Mouse (Mus musculus) inflammation-experienced regulatory T-cells, adult 6 months (primary cell): Measurements from ENCODE around the gene Plekhm1. TPM values are rescaled to one million over a fixed set of nuclear protein-coding genes. Genes with fewer than 3 reads are reported as not detected.

ENCODE experiments used
- ATAC-seq: one replicate; pipeline ENCODE4 v1.8.0; 2017
- polyA plus RNA-seq, 3 experiments: library from polyadenylated mRNA; unstranded; fragments of 100-300 nt; shearing (Covaris generic); gene quantifications; one replicate each; pipeline ENCODE4 v1.2.1; 2017

The Plekhm1 gene
- polyA plus RNA-seq, 3 experiments from 2014 or later, result 9.0 to 11.9 (median 10.0) TPM

GRCm38 (mm10) chr11:103394025-103394424 lies 18.5 kb downstream of the Plekhm1 start:
- ATAC-seq, result no peak

DNA sequence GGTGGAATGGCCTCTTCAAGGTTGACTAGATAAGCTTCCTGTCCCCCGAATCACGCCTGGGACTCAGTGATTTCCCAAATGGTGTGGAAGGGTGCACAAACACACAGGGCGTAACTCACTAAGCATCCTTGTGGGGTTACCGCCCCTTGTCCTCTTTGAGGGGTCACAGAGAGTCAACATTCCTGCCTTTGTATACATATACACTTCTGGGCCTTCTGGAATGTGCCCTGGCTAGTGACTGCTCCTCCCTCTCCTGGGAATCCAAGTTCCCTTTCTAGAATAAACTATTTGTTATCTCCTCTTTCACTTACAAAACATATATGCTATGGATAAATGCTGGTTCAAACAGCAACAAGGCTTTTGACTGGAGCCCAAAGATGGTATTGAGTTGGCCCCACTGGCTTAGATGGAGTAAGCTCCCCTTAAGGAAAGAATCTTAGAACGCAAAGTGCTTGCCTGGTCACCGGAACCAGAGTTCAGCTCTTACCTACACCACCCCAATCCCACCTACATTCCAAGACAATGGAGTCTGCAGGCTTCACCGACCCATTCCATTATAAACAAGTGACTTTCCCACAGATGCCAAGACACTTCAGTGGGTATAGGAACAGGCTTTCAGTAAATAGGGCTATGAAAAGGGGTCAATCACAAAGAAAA lies 24.5 kb downstream of the Plekhm1 start:
- no peak for ATAC-seq

- no peak for ATAC-seq
These were observed 25.7 kb downstream of the Plekhm1 start for GRCm38 (mm10) chr11:103386827-103387226.

DNA sequence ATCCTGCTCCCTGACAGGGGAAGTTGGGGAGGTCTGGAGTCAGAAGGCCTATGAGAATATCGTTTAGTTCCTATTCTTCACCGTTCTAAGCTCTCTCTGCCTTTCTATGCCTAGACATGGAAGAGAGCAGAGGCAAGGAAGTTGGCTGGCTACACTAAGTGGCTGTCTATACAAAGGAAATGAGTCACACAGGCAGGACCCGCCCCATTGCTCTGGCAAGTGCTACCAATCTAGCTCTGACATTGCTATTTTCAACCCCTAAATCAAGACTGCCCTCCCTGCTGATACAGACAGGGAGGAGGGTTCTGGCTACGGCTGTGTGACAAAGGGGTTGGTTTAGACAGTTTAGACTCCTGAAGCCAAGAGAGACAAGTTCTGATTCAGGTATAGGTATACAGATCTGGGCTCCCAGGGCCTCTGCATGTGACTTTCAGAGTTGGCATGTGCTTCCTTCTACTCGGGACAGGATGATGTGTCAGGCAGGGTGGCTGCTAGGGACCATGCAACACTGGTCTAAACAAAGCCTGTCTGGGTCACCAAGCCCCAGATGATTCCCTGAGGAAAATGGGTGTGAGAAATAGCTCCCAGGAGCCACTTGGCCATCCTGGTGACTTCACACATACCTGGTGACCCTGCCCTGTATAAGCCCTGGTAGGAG lies 30.4 kb downstream of the Plekhm1 start:
- peak; percentile 95 for ATAC-seq

DNA sequence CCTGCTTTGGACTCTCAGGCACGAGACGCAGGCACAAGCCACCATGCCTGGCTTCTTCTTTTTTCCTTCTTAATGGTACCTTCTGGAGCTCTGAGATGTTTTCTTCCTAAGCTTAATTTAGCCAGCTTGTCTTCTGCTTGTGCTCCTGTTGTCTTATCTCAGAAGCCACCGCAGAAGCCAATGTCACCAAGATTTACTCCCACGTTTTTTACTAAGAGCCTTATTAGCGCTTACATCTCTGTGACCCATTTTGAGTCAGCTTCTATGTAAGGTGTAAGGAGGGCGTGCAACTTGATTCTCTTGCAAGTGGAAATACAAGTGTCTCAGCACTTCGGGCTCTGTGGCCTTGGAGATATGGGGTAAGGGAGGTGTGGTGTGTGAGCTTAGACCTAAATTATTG lies 31.0 kb downstream of the Plekhm1 start:
- ATAC-seq, result peak; percentile 30

- no peak for ATAC-seq
These were observed 32.0 kb downstream of the Plekhm1 start for GRCm38 (mm10) chr11:103380460-103380859.

GRCm38 (mm10) chr11:103378341-103378740 lies 34.1 kb downstream of the Plekhm1 start:
- no peak for ATAC-seq

- no peak for ATAC-seq
These were observed 36.7 kb downstream of the Plekhm1 start for GRCm38 (mm10) chr11:103375772-103376171.

DNA sequence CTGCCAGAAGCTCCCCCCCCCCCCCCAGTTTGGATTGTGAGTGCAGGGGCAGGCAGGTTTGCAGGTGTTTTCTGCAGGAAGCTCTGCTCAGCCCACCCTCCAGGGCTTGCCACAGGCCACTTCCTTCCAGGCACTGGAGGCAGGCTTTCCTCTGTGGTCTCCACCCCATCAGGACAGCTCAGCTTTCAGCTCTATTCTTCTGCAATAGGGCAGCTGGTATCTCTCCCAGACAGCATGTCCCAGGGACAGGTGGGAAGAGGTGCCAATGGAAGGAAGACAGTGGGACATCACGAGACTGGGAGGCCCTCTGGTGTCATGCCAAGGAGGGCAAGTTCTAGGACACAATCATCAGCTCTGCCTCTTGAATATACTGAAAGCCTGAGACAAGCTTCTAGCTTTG lies 37.2 kb downstream of the Plekhm1 start:
- ATAC-seq, result peak; percentile 41

- ATAC-seq, result no peak
These were observed 38.6 kb downstream of the Plekhm1 start for GRCm38 (mm10) chr11:103373922-103374321.

- ATAC-seq, result no peak
These were observed 39.9 kb downstream of the Plekhm1 start for GRCm38 (mm10) chr11:103372561-103372960.

DNA sequence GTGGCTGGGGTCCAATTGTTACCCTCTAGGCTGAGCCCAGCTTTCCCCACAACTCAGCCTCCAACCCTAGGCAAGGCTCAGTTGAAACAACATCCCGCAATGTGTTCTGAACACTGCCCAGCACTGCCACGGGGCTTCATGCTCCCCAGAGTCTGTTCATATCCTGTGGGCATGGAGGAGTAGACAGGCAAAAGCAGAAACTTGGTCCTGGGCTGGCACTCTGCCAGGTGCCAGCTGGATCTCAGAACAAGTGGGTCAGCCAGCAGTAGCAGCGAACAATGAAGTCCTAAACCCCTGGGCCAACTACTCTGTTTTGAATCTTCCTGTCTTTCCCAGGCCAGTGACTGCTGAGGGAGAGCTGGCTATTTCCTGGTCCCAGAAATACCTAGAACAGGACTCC lies 40.4 kb downstream of the Plekhm1 start:
- ATAC-seq, result no peak

DNA sequence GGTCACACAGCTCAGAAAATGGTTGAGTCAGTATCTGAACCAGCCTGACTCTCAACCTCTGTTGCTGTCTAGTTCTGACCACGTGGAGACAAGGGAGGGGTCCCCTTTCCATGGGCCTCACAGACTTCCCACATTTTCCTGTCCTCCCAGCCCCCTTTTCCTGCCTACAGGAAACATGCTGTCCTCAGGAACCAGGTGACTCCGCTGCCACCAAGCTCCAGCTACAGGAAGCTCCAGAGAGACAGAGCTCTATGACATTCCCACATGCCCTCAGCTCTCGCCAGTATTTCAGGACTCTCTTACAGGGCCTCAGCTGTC lies 41.3 kb downstream of the Plekhm1 start:
- no peak for ATAC-seq

DNA sequence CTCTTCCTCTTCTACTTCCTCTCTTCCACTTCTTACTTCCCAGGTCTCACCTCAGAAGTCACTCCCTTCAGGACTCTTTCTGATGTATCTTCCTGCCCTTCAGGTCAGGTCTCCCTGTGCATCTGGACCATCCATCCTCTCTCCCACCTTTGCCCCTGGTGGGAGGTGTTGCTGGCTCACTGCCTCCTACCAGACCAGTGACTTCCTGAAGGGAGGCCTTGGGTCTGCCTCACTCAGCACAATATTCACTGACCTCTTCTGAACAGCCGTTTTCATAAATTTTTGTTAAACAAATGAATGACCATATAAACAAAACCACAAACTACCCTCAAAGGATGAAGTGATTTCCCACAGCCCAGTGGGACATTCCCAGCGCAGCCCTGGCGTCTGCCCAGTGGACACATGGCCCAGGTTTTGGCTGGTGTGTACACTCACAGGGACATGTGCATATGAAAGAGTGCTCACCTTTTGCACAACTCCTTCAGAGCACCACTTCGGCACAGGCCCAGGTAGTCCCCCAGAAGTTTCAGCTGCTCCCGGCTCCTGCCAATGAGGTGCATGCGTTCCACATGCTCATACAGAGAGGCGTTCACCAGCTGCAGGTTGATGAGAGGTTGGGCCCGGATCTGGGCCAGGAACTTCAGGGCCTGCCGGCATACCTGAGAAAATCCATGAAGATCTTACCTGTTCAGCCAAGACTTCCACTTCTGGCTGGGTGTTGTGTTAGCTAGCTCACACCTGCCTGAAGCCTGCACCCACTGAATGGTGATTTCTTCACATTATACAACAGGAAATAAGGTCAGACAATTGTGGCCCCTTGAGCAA lies 41.9 kb downstream of the Plekhm1 start:
- ATAC-seq, result no peak

DNA sequence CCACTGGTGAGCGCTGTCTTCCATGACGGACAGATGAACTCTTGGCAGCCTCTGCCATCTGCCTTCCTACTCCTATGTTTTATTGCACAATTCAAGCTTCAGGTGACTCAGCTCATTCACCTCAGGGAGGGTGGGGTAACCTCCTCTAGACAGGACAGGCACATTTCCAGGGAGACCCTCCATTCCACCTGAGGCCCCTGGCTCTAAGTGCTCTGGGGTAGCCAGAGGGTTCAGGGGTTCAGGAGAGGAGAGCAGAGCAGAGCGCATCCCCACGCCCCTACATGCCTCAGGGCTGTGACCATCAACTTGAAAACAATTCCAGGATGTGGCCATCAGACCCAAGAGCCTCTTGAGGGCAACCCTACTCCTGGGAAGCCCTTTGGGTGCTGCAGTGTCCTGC lies 47.0 kb downstream of the Plekhm1 start:
- ATAC-seq, result no peak

GRCm38 (mm10) chr11:103365022-103365421 lies 47.5 kb downstream of the Plekhm1 start:
- no peak for ATAC-seq

DNA sequence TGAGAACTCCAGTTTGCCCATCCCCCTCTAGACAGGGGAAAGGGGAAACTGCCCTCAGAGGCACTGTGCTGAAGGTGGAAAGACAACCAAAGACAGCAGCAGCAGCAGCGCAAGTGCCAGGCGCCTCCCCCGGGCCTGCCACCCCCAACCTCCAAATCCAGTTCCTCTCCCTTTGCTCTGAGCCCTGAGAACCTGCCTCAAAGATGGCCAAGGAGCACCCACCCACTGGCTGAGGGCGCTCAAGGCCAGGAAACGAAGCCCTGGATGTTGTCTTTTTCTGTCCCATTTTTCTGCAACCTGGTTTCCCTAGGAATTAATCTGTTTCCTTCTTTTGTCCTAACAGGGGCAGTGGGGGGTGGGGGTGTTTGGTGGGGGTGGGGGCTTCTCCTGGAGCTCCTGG lies 48.2 kb downstream of the Plekhm1 start:
- ATAC-seq, result no peak

DNA sequence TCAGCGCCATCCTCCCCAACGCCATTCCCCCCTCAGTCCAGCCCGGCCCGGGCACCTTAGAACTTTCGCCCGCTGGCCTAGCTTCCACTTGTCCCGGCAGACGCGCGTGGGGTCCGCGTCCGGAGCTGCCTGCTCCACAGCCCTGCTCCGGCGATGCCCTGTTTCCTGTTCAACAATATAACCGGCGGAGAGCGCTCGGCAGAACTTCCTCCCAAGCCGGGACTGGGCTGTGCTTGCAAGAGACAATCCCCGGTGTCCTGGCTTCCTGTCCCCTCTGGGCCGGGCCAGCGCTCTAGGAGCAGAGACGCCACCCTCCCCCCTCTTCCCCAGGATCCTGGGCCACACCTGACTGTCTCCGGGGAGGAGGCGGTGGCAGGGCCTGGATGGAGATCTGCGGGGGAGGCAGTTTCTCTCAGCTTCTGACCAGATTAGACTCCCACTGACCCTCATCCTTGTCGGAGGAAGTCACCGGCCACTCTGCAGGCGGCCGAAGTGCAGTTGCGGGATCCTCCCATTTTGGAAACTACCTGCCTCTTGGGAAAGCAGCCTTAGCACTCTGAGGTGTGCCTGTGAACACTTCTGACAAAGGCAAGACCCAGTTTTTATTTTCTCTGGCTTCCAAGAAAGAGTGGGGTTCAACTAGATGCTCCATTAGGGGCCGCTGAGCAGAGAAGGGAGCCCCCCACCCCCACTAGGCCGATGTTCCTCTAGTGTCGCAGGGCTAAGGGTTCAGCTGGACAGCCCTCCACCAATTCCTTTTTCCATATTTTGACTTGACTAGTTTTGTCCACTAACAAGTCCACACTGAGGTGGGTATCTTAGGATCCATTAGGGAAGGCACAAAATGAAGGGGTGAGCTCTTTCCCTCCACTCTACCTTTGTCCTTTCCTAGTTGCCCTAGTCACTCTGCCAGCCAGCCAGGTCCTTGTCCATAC lies 49.0 kb downstream of the Plekhm1 start, which contains the start of gene Arhgap27:
Arhgap27 (minus strand) TSS at position 479 of the 935 bp plus-strand sequence.
- peak; percentile 53 for ATAC-seq

DNA sequence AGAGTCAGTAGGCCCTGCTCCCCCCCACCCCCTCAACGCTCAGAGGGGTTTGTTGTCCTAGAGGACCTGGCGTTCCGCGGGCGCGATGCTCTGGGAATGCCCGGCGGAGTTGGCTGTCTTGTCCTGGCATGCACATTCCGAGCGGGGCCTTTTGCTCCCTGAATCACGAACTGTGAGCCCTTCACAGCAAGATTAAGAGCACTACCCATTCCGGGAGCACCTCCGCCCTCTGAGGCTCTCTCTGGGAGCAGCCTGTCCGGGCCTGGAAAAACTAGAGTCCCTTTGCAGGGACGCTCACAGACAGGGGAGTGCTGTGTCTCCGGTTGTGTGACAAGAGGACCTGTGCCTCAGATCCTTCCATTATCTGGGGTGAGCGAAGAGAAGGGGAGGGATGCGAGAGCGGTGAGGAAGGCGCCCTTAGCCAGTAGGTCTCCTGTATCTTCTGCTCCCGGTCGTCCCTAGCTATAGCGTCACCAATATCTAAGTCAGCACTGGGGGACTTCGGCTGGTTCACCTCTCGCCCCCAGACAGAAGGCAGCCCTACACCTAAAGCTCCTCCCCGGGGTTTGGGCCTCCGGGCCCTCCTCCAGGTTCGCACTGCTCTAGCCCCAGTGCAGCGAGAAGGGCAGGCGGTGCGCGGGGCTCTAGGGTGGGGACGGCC lies 49.8 kb downstream of the Plekhm1 start:
- no peak for ATAC-seq

- no peak for ATAC-seq
These were observed 50.4 kb downstream of the Plekhm1 start for GRCm38 (mm10) chr11:103362054-103362432.

GRCm38 (mm10) chr11:103361396-103362053 lies 51.0 kb downstream of the Plekhm1 start:
- no peak for ATAC-seq
